Mouse (Mus musculus) forebrain, embryonic 13.5 days (tissue): ENCODE results near the gene Psrc1. TPM values are rescaled to one million over a fixed set of nuclear protein-coding genes. Genes with fewer than 3 reads are reported as not detected.

Experiments used
- ATAC-seq: fragments of 200-750 bp; cut with Nextera tagmentation; 2 replicates; pipeline ENCODE4 v1.8.0; 2017
- H3K27ac ChIP-seq: fragments of 300-500 bp; sonication (generic); 2 replicates; pipeline ENCODE4 v1.5.1; 2015; ENCODE audit warnings: inconsistent platforms, mild to moderate bottlenecking, moderate library complexity
- H3K27me3 ChIP-seq: fragments of 300-500 bp; sonication (generic); 2 replicates; pipeline ENCODE4 v1.6.1; 2015; ENCODE audit warnings: mild to moderate bottlenecking, inconsistent platforms
- H3K36me3 ChIP-seq: fragments of 300-500 bp; sonication (generic); 2 replicates; pipeline ENCODE4 v1.6.1; 2015; ENCODE audit warnings: mild to moderate bottlenecking, inconsistent platforms; ENCODE audit not compliant: poor library complexity, severe bottlenecking
- H3K4me1 ChIP-seq: fragments of 300-500 bp; sonication (generic); 2 replicates; pipeline ENCODE4 v1.6.1; 2015; ENCODE audit warnings: inconsistent platforms
- H3K4me2 ChIP-seq: fragments of 300-500 bp; sonication (generic); 2 replicates; pipeline ENCODE4 v1.6.1; 2015; ENCODE audit warnings: inconsistent platforms, mild to moderate bottlenecking, moderate library complexity
- H3K4me3 ChIP-seq: fragments of 300-500 bp; sonication (generic); 2 replicates; pipeline ENCODE4 v1.5.1; 2015; ENCODE audit warnings: mild to moderate bottlenecking, inconsistent platforms
- H3K9ac ChIP-seq: fragments of 300-500 bp; sonication (generic); 2 replicates; pipeline ENCODE4 v1.6.1; 2015; ENCODE audit warnings: mild to moderate bottlenecking, inconsistent platforms
- H3K9me3 ChIP-seq: fragments of 300-500 bp; sonication (generic); replicated peaks from 2 replicates; pipeline ENCODE4 v1.6.1; 2016; ENCODE audit warnings: inconsistent platforms
- WGBS: fragments of 180-500 bp; shearing (Covaris S2); methylation state at CpG from one replicate; pipeline ENCODE4 v1.1.7; 2015; 5-methylcytosine and 5-hydroxymethylcytosine counted together
- polyA plus RNA-seq: library from polyadenylated mRNA; unstranded; fragments of >200 nt; fragmentation: Nextera tagmentation; extraction: Ambion mirVana; gene quantifications from 2 replicates; pipeline ENCODE4 v1.2.1, GENCODE M21; 2015

Psrc1 gene
- polyA plus RNA-seq, 1 experiment from 2014 or later = 68.6 TPM

DNA sequence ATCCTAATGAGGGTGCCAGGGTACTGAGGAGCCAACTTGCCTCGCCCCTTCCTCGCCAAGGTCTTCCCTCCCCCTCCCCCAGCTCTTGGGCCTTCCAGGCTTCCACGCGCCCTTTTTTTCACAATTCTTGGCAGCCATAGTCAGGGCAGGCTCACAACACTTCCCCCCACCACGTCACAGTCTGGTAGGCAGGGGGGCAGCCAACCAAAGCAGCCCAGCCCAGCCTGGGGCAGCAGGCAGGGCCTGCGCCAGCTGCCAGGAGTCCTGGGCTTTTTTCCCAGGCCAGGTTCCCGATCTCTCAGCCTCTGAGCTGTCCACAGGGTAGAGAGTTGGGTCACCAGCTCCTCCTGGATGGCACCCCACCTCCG, 28.1 kb downstream of the Psrc1 start:
- H3K36me3 ChIP-seq = peaks cover 55% of the 10 kb centered on the region

DNA sequence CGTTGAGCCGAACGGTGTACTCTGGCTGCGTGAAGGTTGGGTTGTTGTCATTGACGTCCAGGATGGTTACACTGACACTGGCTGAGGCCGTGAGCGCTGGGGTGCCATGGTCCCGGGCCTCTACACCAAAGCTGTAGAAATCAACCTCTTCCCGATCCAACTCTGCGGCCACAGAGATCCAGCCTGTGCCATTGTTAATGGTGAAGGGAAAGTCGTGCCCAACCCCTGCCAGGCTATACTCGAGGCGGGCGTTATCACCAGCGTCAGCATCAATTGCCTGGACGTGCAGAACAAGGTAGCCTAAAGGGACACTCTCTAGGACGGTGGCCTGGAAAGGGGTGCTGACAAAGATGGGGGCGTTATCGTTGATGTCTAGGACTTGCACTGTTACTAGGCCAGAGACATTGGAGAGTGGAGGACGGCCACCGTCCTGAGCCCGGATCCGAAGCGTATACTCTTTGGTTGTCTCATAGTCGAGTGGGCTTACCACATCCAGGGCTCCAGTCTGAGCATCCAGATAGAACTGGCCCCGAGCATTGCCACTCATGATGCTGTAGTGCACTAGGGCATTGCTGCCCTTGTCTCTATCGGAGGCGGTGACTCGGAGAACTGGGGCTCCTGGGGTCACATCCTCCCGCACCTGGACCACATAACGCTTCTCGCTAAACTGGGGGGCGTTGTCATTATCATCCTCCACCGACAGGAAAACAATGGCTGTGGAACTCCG, 30.2 kb downstream of the Psrc1 start:
- H3K36me3 ChIP-seq = peaks cover 36% of the 10 kb centered on the region
- no peak overlapping the region for H3K9ac ChIP-seq
- no peak overlapping the region for H3K27ac ChIP-seq
- 97% methylated on average over 35 of the region's 35 CpGs for WGBS
- H3K9me3 ChIP-seq = peaks cover 18% of the 10 kb centered on the region
- H3K4me2 ChIP-seq = peak overlapping the region; percentile 94
- H3K4me3 ChIP-seq = peak overlapping the region; percentile 95; the same call in 1 of the 2 replicates
- H3K27me3 ChIP-seq = peaks cover 10% of the 10 kb centered on the region; the same call in 1 of the 2 replicates
- ATAC-seq = no peak
- peaks cover 62% of the 10 kb centered on the region for H3K4me1 ChIP-seq

More for the DNA sequence above, 28.1 kb downstream of the Psrc1 start:
- Histone ChIP-seq H3K9me3 (peaks cover 18% of the 10 kb centered on the region), H3K27ac (peak overlapping the region; percentile 98), H3K27me3 (0 out of 2 replicates have a peak, but pooled peaks cover 3% of the 10 kb centered on the region), H3K4me1 (peaks cover 73% of the 10 kb centered on the region), H3K9ac (peak overlapping the region; percentile 80), H3K4me3 (peak overlapping the region; percentile 43), H3K4me2 (peak overlapping the region; percentile 87)
- ATAC-seq = peak; percentile 71
- WGBS = 22% methylated on average over 8 of the region's 8 CpGs

GRCm38 (mm10) chr3:108414857-108415830, 31.5 kb downstream of the Psrc1 start, which contains the start of gene Celsr2:
Gene Celsr2, minus strand, starts transcription at chr3:108415552.
- H3K4me3 ChIP-seq = peak within 1 kb of the TSS; percentile 95
- peak within 1 kb of the TSS; percentile 94 for H3K4me2 ChIP-seq
- peaks cover 48% of the 10 kb centered on the region for H3K4me1 ChIP-seq
- peak; percentile 25 for ATAC-seq
- H3K27ac ChIP-seq = peak within 1 kb of the TSS; percentile 92
- H3K36me3 ChIP-seq = peaks cover 33% of the 10 kb centered on the region
- H3K27me3 ChIP-seq = peaks cover 10% of the 10 kb centered on the region; the same call in 1 of the 2 replicates
- peak within 1 kb of the TSS; percentile 98 for H3K9ac ChIP-seq
- peaks cover 18% of the 10 kb centered on the region for H3K9me3 ChIP-seq
- WGBS = 3% methylated on average over 66 of the region's 67 CpGs

DNA sequence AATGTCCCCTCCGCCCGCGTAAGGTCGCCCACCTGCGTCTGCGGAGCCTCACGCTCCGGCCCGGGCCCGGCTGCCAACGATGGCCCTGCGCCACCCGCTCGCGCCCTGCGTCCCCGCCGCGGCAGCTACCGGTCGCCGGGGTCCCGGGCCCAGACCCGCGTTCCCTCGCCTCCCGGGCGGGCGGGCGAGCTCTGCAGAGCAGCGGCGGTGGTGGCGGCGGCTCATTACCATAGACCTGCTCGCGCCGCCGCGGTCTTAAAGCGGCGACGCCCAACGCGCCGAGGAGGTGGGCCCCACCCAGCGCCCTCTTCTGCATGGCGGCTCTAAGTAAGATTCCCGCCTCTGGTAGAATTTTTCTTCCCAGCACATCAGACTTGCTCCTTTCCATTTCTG, 32.2 kb downstream of the Psrc1 start:
- H3K4me1 ChIP-seq = peaks cover 42% of the 10 kb centered on the region
- H3K9me3 ChIP-seq = peaks cover 18% of the 10 kb centered on the region
- H3K36me3 ChIP-seq = peaks cover 33% of the 10 kb centered on the region
- H3K9ac ChIP-seq = peak overlapping the region; percentile 98
- peak overlapping the region; percentile 94 for H3K4me2 ChIP-seq
- H3K4me3 ChIP-seq = peak overlapping the region; percentile 95
- ATAC-seq = peak; percentile 90
- under 1% methylated on average over 38 of the region's 48 CpGs for WGBS
- peak overlapping the region; percentile 92 for H3K27ac ChIP-seq
- H3K27me3 ChIP-seq = peaks cover 10% of the 10 kb centered on the region; the same call in 1 of the 2 replicates

GRCm38 (mm10) chr3:108423006-108423405, 39.4 kb downstream of the Psrc1 start:
- peaks cover 42% of the 10 kb centered on the region for H3K4me1 ChIP-seq
- WGBS = 40% methylated on average over 6 of the region's 6 CpGs
- H3K27me3 ChIP-seq = no peaks in the 10 kb centered on the region
- ATAC-seq = peak; percentile 40; the same call in 1 of the 2 replicates
- peak overlapping the region; percentile 57 for H3K4me2 ChIP-seq
- no peak overlapping the region for H3K4me3 ChIP-seq
- H3K9me3 ChIP-seq = no peaks in the 10 kb centered on the region
- H3K9ac ChIP-seq = peak overlapping the region; percentile 60
- peaks cover 31% of the 10 kb centered on the region for H3K36me3 ChIP-seq
- peak overlapping the region; percentile 77 for H3K27ac ChIP-seq

- H3K36me3 ChIP-seq = peaks cover 42% of the 10 kb centered on the region
- H3K9ac ChIP-seq = peak overlapping the region; percentile 60
- peaks cover 42% of the 10 kb centered on the region for H3K4me1 ChIP-seq
- peak overlapping the region; percentile 77 for H3K27ac ChIP-seq
- no peaks in the 10 kb centered on the region for H3K9me3 ChIP-seq
- WGBS = 22% methylated on average over 11 of the region's 11 CpGs
- H3K4me2 ChIP-seq = peak overlapping the region; percentile 57
- H3K4me3 ChIP-seq = peak overlapping the region; percentile 28
- no peaks in the 10 kb centered on the region for H3K27me3 ChIP-seq
- peak; percentile 86 for ATAC-seq
These were observed 40.5 kb downstream of the Psrc1 start for GRCm38 (mm10) chr3:108423844-108424801.

- Histone ChIP-seq H3K4me2 (no peak overlapping the region), H3K9ac (peak overlapping the region; percentile 50; the same call in 1 of the 2 replicates), H3K36me3 (peaks cover 51% of the 10 kb centered on the region), H3K4me3 (no peak overlapping the region), H3K4me1 (peaks cover 42% of the 10 kb centered on the region), H3K27me3 (no peaks in the 10 kb centered on the region), H3K9me3 (no peaks in the 10 kb centered on the region), H3K27ac (peak overlapping the region; percentile 77)
- WGBS = 47% methylated on average over 7 of the region's 7 CpGs
- no peak for ATAC-seq
These were observed 41.4 kb downstream of the Psrc1 start for GRCm38 (mm10) chr3:108424944-108425623.

DNA sequence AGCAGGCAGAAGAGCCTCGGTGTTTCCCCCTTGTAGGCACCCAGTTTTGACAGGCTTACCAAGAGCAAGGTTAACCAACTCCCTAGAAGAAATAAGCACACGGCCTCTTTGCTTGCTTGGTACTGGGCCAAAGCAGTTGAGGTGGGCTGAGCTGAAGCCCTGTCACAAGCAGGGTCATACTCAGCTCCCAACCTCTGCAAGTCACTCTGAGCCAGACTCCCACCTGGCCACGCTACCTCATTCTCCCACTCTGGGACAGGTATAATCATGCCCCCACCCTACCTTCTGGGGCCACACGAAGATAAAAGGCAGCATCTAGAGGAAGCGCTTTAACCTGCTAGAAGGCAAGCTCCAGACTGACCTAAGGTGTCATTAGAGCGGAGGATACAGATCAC, 42.0 kb downstream of the Psrc1 start:
- 72% methylated on average over 6 of the region's 6 CpGs for WGBS
- Histone ChIP-seq H3K4me3 (no peak overlapping the region), H3K27ac (peak overlapping the region; percentile 77), H3K9me3 (no peaks in the 10 kb centered on the region), H3K4me1 (peaks cover 42% of the 10 kb centered on the region), H3K36me3 (peaks cover 55% of the 10 kb centered on the region), H3K27me3 (no peaks in the 10 kb centered on the region), H3K4me2 (no peak overlapping the region), H3K9ac (peak overlapping the region; percentile 50; the same call in 1 of the 2 replicates)
- no peak for ATAC-seq

GRCm38 (mm10) chr3:108432542-108433187, 49.0 kb downstream of the Psrc1 start:
- peak; percentile 88 for ATAC-seq
- H3K36me3 ChIP-seq = peaks cover 66% of the 10 kb centered on the region
- no peaks in the 10 kb centered on the region for H3K9me3 ChIP-seq
- H3K4me2 ChIP-seq = peak overlapping the region; percentile 50
- H3K27ac ChIP-seq = peak overlapping the region; percentile 97
- H3K4me1 ChIP-seq = peaks cover 58% of the 10 kb centered on the region
- H3K27me3 ChIP-seq = no peaks in the 10 kb centered on the region
- WGBS = 5% methylated on average over 13 of the region's 13 CpGs
- H3K9ac ChIP-seq = peak overlapping the region; percentile 55
- H3K4me3 ChIP-seq = no peak overlapping the region

DNA sequence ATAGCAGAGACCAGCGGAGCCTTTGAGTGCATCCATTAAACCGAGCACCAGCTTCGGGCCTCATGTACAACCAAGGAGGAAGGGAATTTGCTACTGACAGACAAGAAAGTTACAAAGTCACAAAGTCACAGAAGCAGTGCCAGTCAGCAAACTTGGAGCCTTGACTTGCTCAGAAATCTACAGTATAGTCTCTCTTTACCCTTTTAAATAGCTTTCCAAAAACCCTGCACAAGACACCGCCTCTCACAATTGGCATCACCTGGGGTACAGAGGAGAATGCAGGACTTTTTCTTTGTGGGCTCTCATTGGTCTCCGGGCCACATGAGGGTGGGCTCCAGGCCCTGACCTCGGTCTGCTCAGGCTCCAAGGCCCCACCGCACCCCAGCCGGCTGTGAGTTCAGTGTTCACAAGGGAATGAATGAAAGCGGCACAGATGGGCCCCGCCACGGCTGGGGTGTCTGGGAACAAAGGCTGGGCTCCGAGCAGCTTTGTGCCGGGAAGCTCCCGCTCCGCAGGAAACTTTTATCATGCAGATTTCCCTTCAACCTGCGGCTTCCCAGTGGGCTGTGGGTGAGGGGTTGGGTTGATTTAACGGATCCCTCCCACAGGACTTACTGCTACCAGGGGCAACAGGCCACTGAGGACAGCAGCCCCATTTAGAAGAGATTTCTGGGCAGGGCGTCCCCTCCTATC, 49.7 kb downstream of the Psrc1 start:
- Histone ChIP-seq H3K9ac (peak overlapping the region; percentile 55), H3K9me3 (no peaks in the 10 kb centered on the region), H3K27ac (peak overlapping the region; percentile 97), H3K4me3 (no peak overlapping the region; the same call in 1 of the 2 replicates), H3K4me1 (peaks cover 58% of the 10 kb centered on the region), H3K27me3 (no peaks in the 10 kb centered on the region), H3K4me2 (peak overlapping the region; percentile 50), H3K36me3 (peaks cover 60% of the 10 kb centered on the region)
- 1% methylated on average over 18 of the region's 18 CpGs for WGBS
- peak; percentile 89 for ATAC-seq
